Mouse (Mus musculus) olfactory bulb, adult 2 months (tissue): Measurements from ENCODE around the gene Gyg.

Experiments
- CTCF ChIP-seq: fragments of 200-500 bp; IDR thresholded peaks from 2 replicates; pipeline ENCODE4 v1.5.1; 2012; ENCODE audit warnings: low read depth, mild to moderate bottlenecking, low read length, moderate library complexity; ENCODE audit not compliant: insufficient read depth
- POLR2A ChIP-seq: fragments of 200-500 bp; IDR thresholded peaks from 2 replicates; pipeline ENCODE4 v1.6.1; 2012; ENCODE audit warnings: mild to moderate bottlenecking, low read depth, low read length, moderate library complexity; ENCODE audit not compliant: insufficient read depth

GRCm38 (mm10) chr3:20132731-20133130, 22.4 kb downstream of the Gyg start:
- TF ChIP-seq CTCF (no peak), POLR2A (no peak)
